Mouse (Mus musculus): ENCODE measurements around the gene Cyb5r3.

GRCm38 (mm10) chr15:83166642-83167041 is 5.8 kb downstream of the Cyb5r3 start:
- no peak for TF ChIP-seq E2F4 (IDR thresholded peaks at IDR 0.05; ENCODE audit: insufficient read depth)
- TF ChIP-seq POLR2A (IDR thresholded peaks at IDR 0.05; ENCODE audit: insufficient read length, low read depth) = peak; percentile 71
- TF ChIP-seq SRF (IDR thresholded peaks at IDR 0.05; ENCODE audit: control insufficient read depth, insufficient read length, low read depth) = peak; percentile 45
- TF ChIP-seq TCF3 (IDR thresholded peaks at IDR 0.05; ENCODE audit: insufficient read length, low read depth) = no peak
- peak; percentile 75 for TF ChIP-seq POLR2AphosphoS2 (IDR thresholded peaks at IDR 0.05; ENCODE audit: insufficient read length, low read depth)
- TF ChIP-seq TCF12 (IDR thresholded peaks at IDR 0.05; ENCODE audit: insufficient read depth, poor library complexity, severe bottlenecking) = no peak
- peak in 2 of 3 experiments; percentile 1 to 49 for TF ChIP-seq MYOG (IDR thresholded peaks at IDR 0.05; ENCODE audit: control insufficient read depth in 1 of 3, insufficient read depth in 1 of 3, insufficient read length in 2 of 3, low read depth in 2 of 3)
